Mouse (Mus musculus) MEL (cell line): ENCODE data around the gene Dkc1. TPM values are rescaled to one million over a fixed set of nuclear protein-coding genes. Genes with fewer than 3 reads are reported as not detected.

ENCODE experiments used
- DNase-seq: peaks from one replicate; pipeline ENCODE4 v3.0.0; 2011; ENCODE audit warnings: low read depth, low spot score
- H3K27ac ChIP-seq: 2 replicates; pipeline ENCODE4 v1.5.1; 2012; ENCODE audit warnings: low read depth, mild to moderate bottlenecking, control low read depth, low read length, moderate library complexity; ENCODE audit not compliant: control insufficient read depth
- H3K27me3 ChIP-seq, 2 experiments: fragments of 150-350 bp in 1 of 2; sonication (generic) in 1 of 2; 2 replicates each; pipeline ENCODE4 v1.6.1; 2012; ENCODE audit warnings: low read length in 2 of 2, mild to moderate bottlenecking in 2 of 2, improper control_type of control experiment in 1 of 2, moderate library complexity in 1 of 2; ENCODE audit not compliant: insufficient read depth in 2 of 2, control insufficient read depth in 1 of 2
- H3K36me3 ChIP-seq, 2 experiments: 2 replicates each; pipeline ENCODE4 v1.6.1; 2012 to 2014; ENCODE audit warnings: low read length in 2 of 2, improper control_type of control experiment in 1 of 2, inconsistent platforms in 1 of 2, mild to moderate bottlenecking in 1 of 2; ENCODE audit not compliant: insufficient read depth in 2 of 2, control insufficient read depth in 1 of 2
- H3K4me1 ChIP-seq, 2 experiments: fragments of 150-350 bp in 1 of 2; sonication (generic) in 1 of 2; 2 replicates each; pipeline ENCODE4 v1.6.1; 2012; ENCODE audit warnings: low read length in 2 of 2, improper control_type of control experiment in 1 of 2, mild to moderate bottlenecking in 1 of 2; ENCODE audit not compliant: insufficient read depth in 2 of 2, control insufficient read depth in 1 of 2
- H3K4me3 ChIP-seq, 2 experiments: fragments of 150-350 bp in 1 of 2; sonication (generic) in 1 of 2; 2 replicates each; pipeline ENCODE4 v1.5.1; 2012; ENCODE audit warnings: low read depth in 2 of 2, low read length in 2 of 2, mild to moderate bottlenecking in 2 of 2, moderate library complexity in 2 of 2, control low read depth in 1 of 2, improper control_type of control experiment in 1 of 2; ENCODE audit not compliant: control insufficient read depth in 1 of 2, insufficient read depth in 1 of 2
- H3K79me2 ChIP-seq: 2 replicates; pipeline ENCODE4 v1.6.1; 2012; ENCODE audit warnings: mild to moderate bottlenecking, low read length, moderate library complexity; ENCODE audit not compliant: control insufficient read depth, poor library complexity, insufficient read depth
- H3K9ac ChIP-seq: 2 replicates; pipeline ENCODE4 v1.6.1; 2012; ENCODE audit warnings: low read depth, mild to moderate bottlenecking, control low read depth, low read length, moderate library complexity; ENCODE audit not compliant: control insufficient read depth, poor library complexity, severe bottlenecking
- H3K9me3 ChIP-seq: fragments of 150-350 bp; sonication (generic); replicated peaks from 2 replicates; pipeline ENCODE4 v1.6.1; 2012; ENCODE audit warnings: mild to moderate bottlenecking, low read length, improper control_type of control experiment, moderate library complexity; ENCODE audit not compliant: insufficient read depth
- CHD2 ChIP-seq: IDR thresholded peaks from 2 replicates; pipeline ENCODE4 v1.6.1; 2011; ENCODE audit warnings: low read length, improper control_type of control experiment
- CTCF ChIP-seq, 3 experiments: IDR thresholded peaks in 2 of 3; conservative IDR thresholded peaks in 1 of 3; 2 replicates each; pipeline ENCODE4 v1.5.1; 2011 to 2012; ENCODE audit warnings: low read length in 3 of 3, low read depth in 2 of 3, mild to moderate bottlenecking in 2 of 3, improper control_type of control experiment in 1 of 3, inconsistent platforms in 1 of 3, mixed read lengths in 1 of 3, moderate library complexity in 1 of 3; ENCODE audit not compliant: control insufficient read depth in 1 of 3, insufficient read depth in 1 of 3, poor library complexity in 1 of 3, severe bottlenecking in 1 of 3
- E2F4 ChIP-seq: IDR thresholded peaks from 2 replicates; pipeline ENCODE4 v1.6.1; 2011; ENCODE audit warnings: low read depth, low read length, improper control_type of control experiment, borderline replicate concordance
- ETS1 ChIP-seq: IDR thresholded peaks from 2 replicates; pipeline ENCODE4 v1.6.1; 2012; ENCODE audit warnings: low read depth, mild to moderate bottlenecking, inconsistent platforms, low read length, improper control_type of control experiment, moderate library complexity
- MAFK ChIP-seq: IDR thresholded peaks from 2 replicates; pipeline ENCODE4 v1.6.1; 2011; ENCODE audit warnings: low read depth, mild to moderate bottlenecking, low read length, improper control_type of control experiment, borderline replicate concordance
- MAZ ChIP-seq: IDR thresholded peaks from 2 replicates; pipeline ENCODE4 v1.6.1; 2012; ENCODE audit warnings: low read depth, mild to moderate bottlenecking, inconsistent platforms, low read length, improper control_type of control experiment
- RAD21 ChIP-seq: IDR thresholded peaks from 2 replicates; pipeline ENCODE4 v1.6.1; 2011; ENCODE audit warnings: mild to moderate bottlenecking, low read depth, low read length, improper control_type of control experiment
- SIN3A ChIP-seq: IDR thresholded peaks from 2 replicates; pipeline ENCODE4 v1.6.1; 2012; ENCODE audit warnings: low read length, improper control_type of control experiment, inconsistent platforms
- SMC3 ChIP-seq: IDR thresholded peaks from 2 replicates; pipeline ENCODE4 v1.6.1; 2011; ENCODE audit warnings: low read depth, low read length, improper control_type of control experiment
- USF1 ChIP-seq: IDR thresholded peaks from 2 replicates; pipeline ENCODE4 v1.6.1; 2014; ENCODE audit warnings: low read depth, mild to moderate bottlenecking, inconsistent platforms, low read length, improper control_type of control experiment, moderate library complexity
- USF2 ChIP-seq, 2 experiments: IDR thresholded peaks; 2 replicates each; pipeline ENCODE4 v1.6.1; 2011 to 2012; ENCODE audit warnings: improper control_type of control experiment in 2 of 2, low read length in 2 of 2, borderline replicate concordance in 1 of 2, inconsistent platforms in 1 of 2, low read depth in 1 of 2, mild to moderate bottlenecking in 1 of 2; ENCODE audit not compliant: insufficient read depth in 1 of 2
- ZKSCAN1 ChIP-seq: IDR thresholded peaks from 2 replicates; pipeline ENCODE4 v1.6.1; 2012; ENCODE audit warnings: low read depth, mild to moderate bottlenecking, inconsistent platforms, low read length, improper control_type of control experiment, moderate library complexity
- ZNF384 ChIP-seq: IDR thresholded peaks from 2 replicates; pipeline ENCODE4 v1.6.1; 2012; ENCODE audit warnings: low read depth, mild to moderate bottlenecking, inconsistent platforms, low read length, improper control_type of control experiment
- polyA plus RNA-seq, 2 experiments: library from polyadenylated mRNA; stranded (reverse) in 1 of 2; unstranded in 1 of 2; fragments of >175 nt in 1 of 2; fragments of >200 nt in 1 of 2; gene quantifications; 2 replicates each; pipeline versions ENCODE4 v1.2.1 to v1.2.4; 2012; ENCODE audit warnings: low replicate concordance in 2 of 2, low read depth in 1 of 2; ENCODE audit not compliant: insufficient read length in 2 of 2, insufficient read depth in 1 of 2, missing spikeins in 1 of 2
- total RNA-seq: library from RNA; depleted of rRNA; stranded (reverse); fragments of 300-350 nt; gene quantifications from 2 replicates; pipeline ENCODE4 v1.2.3, GENCODE M21; 2012

Dkc1 gene
- total and polyA plus RNA-seq, 3 experiments = 223 to 394 (median 252) TPM

DNA sequence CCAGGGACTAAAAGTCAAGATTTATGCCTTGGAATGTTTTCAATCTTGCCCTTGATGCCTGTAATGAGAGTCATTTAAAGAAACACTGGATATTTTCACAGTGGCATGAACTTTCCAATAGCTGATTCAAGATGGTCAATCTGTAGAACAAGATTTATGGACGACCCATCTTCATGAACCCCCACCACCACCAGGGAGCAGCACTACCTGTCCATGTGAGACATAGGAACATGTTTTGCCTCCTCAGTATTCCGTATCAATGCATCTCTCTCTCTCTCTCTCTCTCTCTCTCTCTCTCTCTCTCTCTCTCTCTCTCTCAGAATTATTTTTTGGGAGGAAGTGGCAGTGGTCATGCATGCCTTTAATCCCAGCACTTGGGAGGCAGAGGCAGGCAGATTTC lies 13.3 kb upstream of the Dkc1 start:
- Histone ChIP-seq H3K27ac (no peak overlapping the region), H3K36me3 (no peaks in the 10 kb centered on the region), H3K9ac (no peak overlapping the region), H3K4me3 (no peak overlapping the region), H3K27me3 (no peaks in the 10 kb centered on the region), H3K4me1 (no peaks in the 10 kb centered on the region), H3K79me2 (no peaks in the 10 kb centered on the region), H3K9me3 (no peaks in the 10 kb centered on the region)
- DNase-seq = no peak
- TF ChIP-seq CTCF (IDR thresholded peaks at IDR 0.05 in 2 of 3, conservative IDR thresholded peaks at IDR 0.05 in 1 of 3; ENCODE audit: control insufficient read depth in 1 of 3, insufficient read depth in 1 of 3, low read depth in 2 of 3, low read length in 3 of 3, poor library complexity in 1 of 3, severe bottlenecking in 1 of 3) (peak; percentile 9 to 40 (median 34); a peak in 4 of 6 replicates), SMC3 (peak; percentile 35; the same call in 1 of the 2 replicates), RAD21 (peak; percentile 8), USF2 (IDR thresholded peaks at IDR 0.05; ENCODE audit: borderline replicate concordance in 1 of 2, insufficient read depth in 1 of 2, low read depth in 1 of 2, low read length in 2 of 2) (no peak)

DNA sequence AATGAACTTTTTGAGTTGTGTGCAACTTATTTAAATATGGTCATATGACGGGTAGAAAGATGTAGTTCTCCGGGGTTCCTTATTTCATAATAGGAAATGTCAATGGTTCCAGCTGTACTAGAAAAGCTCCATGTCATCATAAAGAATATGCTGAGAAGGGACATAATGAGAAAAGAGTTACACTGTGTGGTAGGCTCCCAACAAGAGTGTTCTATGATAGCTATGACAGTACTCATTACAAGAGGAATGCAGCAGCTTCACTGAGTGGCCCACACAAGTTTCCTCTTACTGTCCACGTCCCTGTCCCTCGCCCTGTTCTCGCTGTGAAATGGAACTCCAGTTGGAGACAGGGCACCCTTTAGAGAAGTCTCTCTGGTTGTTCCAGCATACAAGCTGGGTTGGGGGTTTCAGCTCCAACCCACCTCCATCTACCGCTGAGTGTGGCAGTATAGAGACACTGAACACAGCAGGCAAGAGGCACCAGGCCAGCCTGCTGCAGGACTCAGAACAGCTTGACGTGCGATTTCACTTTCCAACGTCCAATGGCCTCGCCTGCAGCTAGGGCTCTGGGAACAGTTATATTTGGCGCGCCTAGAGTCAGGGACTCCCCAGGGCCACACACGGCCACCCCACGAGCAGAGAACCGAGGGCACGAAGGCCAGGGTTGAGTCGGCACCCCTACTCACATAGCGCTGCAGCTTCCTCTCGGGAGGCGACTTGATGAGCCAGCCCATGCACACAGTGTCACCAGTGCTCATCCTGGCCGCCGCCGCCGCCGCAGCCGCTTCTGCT lies 11.5 kb upstream of the Dkc1 start:
- Histone ChIP-seq H3K79me2 (no peaks in the 10 kb centered on the region), H3K9me3 (no peaks in the 10 kb centered on the region), H3K9ac (peak overlapping the region; percentile 70), H3K4me3 (peak overlapping the region; percentile 90 to 92), H3K4me1 (no peaks in the 10 kb centered on the region), H3K27ac (peak overlapping the region; percentile 47), H3K36me3 (no peaks in the 10 kb centered on the region), H3K27me3 (no peaks in the 10 kb centered on the region)
- 0 out of 2 replicates have a peak, but pooled peaks have one; percentile 25 for TF ChIP-seq ETS1
- TF ChIP-seq CHD2 = no peak
- TF ChIP-seq MAFK = no peak
- TF ChIP-seq SMC3 = no peak
- TF ChIP-seq SIN3A = no peak
- TF ChIP-seq USF1 = peak; percentile 57; the same call in 1 of the 2 replicates
- no peak for TF ChIP-seq RAD21
- TF ChIP-seq E2F4 = no peak
- no peak for DNase-seq

DNA sequence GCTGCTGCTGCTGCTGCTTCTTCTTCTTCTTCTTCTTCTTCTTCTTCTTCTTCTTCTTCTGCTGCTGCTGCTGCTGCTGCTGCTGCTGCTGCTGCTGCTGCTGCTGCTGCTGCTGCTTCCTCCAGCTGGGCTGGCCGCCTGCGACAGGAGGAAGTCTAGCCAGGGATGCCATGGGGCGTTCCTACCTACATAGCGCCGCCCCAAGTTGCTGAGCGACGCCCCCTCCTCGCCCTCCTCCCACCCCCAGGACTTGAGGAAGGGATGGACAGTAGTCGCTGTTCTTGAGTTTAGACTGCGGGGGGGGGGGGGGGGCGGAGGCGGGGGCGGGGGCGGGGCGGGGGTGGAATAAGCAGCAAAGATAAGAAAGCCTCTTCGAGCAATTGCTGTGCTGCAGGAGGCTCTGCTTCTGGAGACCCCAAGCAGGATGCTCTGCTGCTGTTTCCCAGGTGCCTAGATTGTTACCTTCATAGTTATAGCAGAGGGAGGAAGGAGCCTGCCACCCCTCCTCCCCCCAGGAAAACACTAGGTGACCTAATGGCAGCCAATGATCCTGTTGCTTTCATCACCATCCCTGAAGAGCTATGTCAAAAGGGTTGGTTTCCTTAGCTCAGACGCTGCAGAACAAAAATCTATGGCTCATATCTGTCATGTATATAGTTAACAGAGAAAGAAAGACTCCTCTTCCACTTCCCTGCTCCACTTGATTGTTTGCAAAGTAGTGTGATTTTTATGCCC lies 10.7 kb upstream of the Dkc1 start, which contains the start of gene Gab3:
Gene Gab3, minus strand, starts transcription at position 685 of the 735 bp plus-strand sequence.
- no peaks in the 10 kb centered on the region for H3K27me3 ChIP-seq
- peak within 1 kb of the TSS; percentile 90 to 92 for H3K4me3 ChIP-seq
- TF ChIP-seq ZKSCAN1 = no peak
- no peak for TF ChIP-seq ZNF384
- no peak for TF ChIP-seq MAZ
- H3K27ac ChIP-seq = peak within 1 kb of the TSS; percentile 47
- peak; percentile 88 for DNase-seq
- H3K9me3 ChIP-seq = no peaks in the 10 kb centered on the region
- no peaks in the 10 kb centered on the region for H3K79me2 ChIP-seq
- H3K9ac ChIP-seq = peak within 1 kb of the TSS; percentile 70
- H3K36me3 ChIP-seq = no peaks in the 10 kb centered on the region
- H3K4me1 ChIP-seq = no peaks in the 10 kb centered on the region
